Mouse (Mus musculus) retina, postnatal 7 days (tissue): ENCODE measurements around the gene Ppp2r3a.

Source experiments
- DNase-seq: peaks from one replicate; pipeline ENCODE4 v3.0.0-alpha.2; 2012; ENCODE audit warnings: low read depth, low spot score

The Ppp2r3a gene

GRCm38 (mm10) chr9:101251644-101252337 lies at the start of gene Ppp2r3a:
Gene Ppp2r3a (minus strand): TSS chr9:101251795.
- peak; percentile 92 for DNase-seq

GRCm38 (mm10) chr9:101300441-101300935 lies 48.9 kb upstream of the Ppp2r3a start:
- DNase-seq, result no peak

- DNase-seq, result peak; percentile 14
Measured at GRCm38 (mm10) chr9:101291676-101292660, 40.4 kb upstream of the Ppp2r3a start.

GRCm38 (mm10) chr9:101290876-101291275 lies 39.3 kb upstream of the Ppp2r3a start:
- no peak for DNase-seq

- DNase-seq, result no peak
Measured at GRCm38 (mm10) chr9:101289750-101290149, 38.2 kb upstream of the Ppp2r3a start.

GRCm38 (mm10) chr9:101288901-101289647 lies 37.5 kb upstream of the Ppp2r3a start:
- no peak for DNase-seq

GRCm38 (mm10) chr9:101286766-101287165 lies 35.2 kb upstream of the Ppp2r3a start:
- no peak for DNase-seq

GRCm38 (mm10) chr9:101284049-101284448 lies 32.5 kb upstream of the Ppp2r3a start:
- no peak for DNase-seq

- no peak for DNase-seq
Measured at GRCm38 (mm10) chr9:101282651-101283050, 31.1 kb upstream of the Ppp2r3a start.

GRCm38 (mm10) chr9:101281906-101282305 lies 30.3 kb upstream of the Ppp2r3a start:
- no peak for DNase-seq

GRCm38 (mm10) chr9:101281326-101281725 lies 29.7 kb upstream of the Ppp2r3a start:
- DNase-seq, result no peak

GRCm38 (mm10) chr9:101280867-101281266 lies 29.3 kb upstream of the Ppp2r3a start:
- no peak for DNase-seq

GRCm38 (mm10) chr9:101280211-101280610 lies 28.6 kb upstream of the Ppp2r3a start:
- no peak for DNase-seq

GRCm38 (mm10) chr9:101272715-101273114 lies 21.1 kb upstream of the Ppp2r3a start:
- DNase-seq, result no peak

- no peak for DNase-seq
Measured at GRCm38 (mm10) chr9:101270020-101270419, 18.4 kb upstream of the Ppp2r3a start.

GRCm38 (mm10) chr9:101266043-101266442 lies 14.4 kb upstream of the Ppp2r3a start:
- DNase-seq, result peak; percentile 24

GRCm38 (mm10) chr9:101265546-101265945 lies 14.0 kb upstream of the Ppp2r3a start:
- DNase-seq, result peak; percentile 34

GRCm38 (mm10) chr9:101262815-101263214 lies 11.2 kb upstream of the Ppp2r3a start:
- no peak for DNase-seq

GRCm38 (mm10) chr9:101261989-101262571 lies 10.5 kb upstream of the Ppp2r3a start:
- DNase-seq, result no peak

GRCm38 (mm10) chr9:101261443-101261842 lies 9.8 kb upstream of the Ppp2r3a start:
- no peak for DNase-seq

- DNase-seq, result no peak
Measured at GRCm38 (mm10) chr9:101253136-101253535, 1.5 kb upstream of the Ppp2r3a start.
